Mouse (Mus musculus): ENCODE measurements around the gene Tgtp2. TPM values are rescaled to one million over a fixed set of nuclear protein-coding genes. Genes with fewer than 3 reads are reported as not detected.
A peak's percentile ranks its signal among the peaks of the same experiment; 100 is the strongest.
"Not testable (repeated sequence)": the region's sequence is repeated elsewhere in the genome, so short reads cannot be mapped to it uniquely, and the experiment has no call there.

The Tgtp2 gene
- polyA plus RNA-seq (2015; fragmentation: Nextera tagmentation; extraction: Ambion mirVana): 0.09 TPM in 1 of 2 replicates, not detected in the other

- WGBS: 87% methylated on average over 5 of the region's 5 CpGs
- not testable (repeated sequence) for H3K9me3 ChIP-seq (ENCODE audit: control insufficient read depth, low read length); H3K4me1 ChIP-seq (ENCODE audit: control insufficient read depth, insufficient read depth, low read depth, low read length)
Measured at GRCm38 (mm10) chr11:49063713-49064469, at the start of gene Tgtp2. TSS of gene Tgtp2 (minus strand) at chr11:49064206.

GRCm38 (mm10) chr11:49112624-49113219 is 48.7 kb upstream of the Tgtp2 start:
- WGBS: 88% methylated on average over 6 of the region's 6 CpGs
- Histone ChIP-seq H3K9ac (ENCODE audit: low read depth, low read length) (no peak overlapping the region), H3K27ac (ENCODE audit: low read depth, low read length) (no peak overlapping the region), H3K36me3 (ENCODE audit: control insufficient read depth, insufficient read depth, low read length) (no peaks in the 10 kb centered on the region), H3K27me3 (replicated peaks; ENCODE audit: control insufficient read depth, insufficient read depth, low read length) (no peaks in the 10 kb centered on the region), H3K4me3 (ENCODE audit: low read length) (no peak overlapping the region), H3K4me1 (ENCODE audit: control insufficient read depth, insufficient read depth, low read depth, low read length) (no peaks in the 10 kb centered on the region), H3K4me2 (ENCODE audit: low read length) (no peak overlapping the region), H3K9me3 (ENCODE audit: control insufficient read depth, low read length) (no peaks in the 10 kb centered on the region)
- no peak for ATAC-seq

More at GRCm38 (mm10) chr11:49063713-49064469, at the start of gene Tgtp2:
- not testable (repeated sequence) for H3K4me3 ChIP-seq (ENCODE audit: low read length); ATAC-seq; H3K27ac ChIP-seq (ENCODE audit: low read depth, low read length); H3K4me2 ChIP-seq (ENCODE audit: low read length); H3K9ac ChIP-seq (ENCODE audit: low read depth, low read length); H3K36me3 ChIP-seq (ENCODE audit: control insufficient read depth, insufficient read depth, low read length); H3K27me3 ChIP-seq (replicated peaks; ENCODE audit: control insufficient read depth, insufficient read depth, low read length)

- Histone ChIP-seq H3K27me3 (replicated peaks; ENCODE audit: control insufficient read depth, insufficient read depth, low read length) (no peaks in the 10 kb centered on the region), H3K9me3 (ENCODE audit: control insufficient read depth, low read length) (no peaks in the 10 kb centered on the region), H3K4me3 (ENCODE audit: low read length) (no peak overlapping the region), H3K4me1 (ENCODE audit: control insufficient read depth, insufficient read depth, low read depth, low read length) (no peaks in the 10 kb centered on the region), H3K9ac (ENCODE audit: low read depth, low read length) (no peak overlapping the region), H3K27ac (ENCODE audit: low read depth, low read length) (no peak overlapping the region), H3K4me2 (ENCODE audit: low read length) (no peak overlapping the region), H3K36me3 (ENCODE audit: control insufficient read depth, insufficient read depth, low read length) (no peaks in the 10 kb centered on the region)
- no peak for ATAC-seq
- WGBS: 80% methylated on average over 1 of the region's 1 CpGs
Measured at GRCm38 (mm10) chr11:49111000-49111399, 47.0 kb upstream of the Tgtp2 start.

GRCm38 (mm10) chr11:49108833-49109232 is 44.8 kb upstream of the Tgtp2 start:
- H3K9ac ChIP-seq (ENCODE audit: low read depth, low read length): no peak overlapping the region
- H3K36me3 ChIP-seq (ENCODE audit: control insufficient read depth, insufficient read depth, low read length): no peaks in the 10 kb centered on the region
- no peaks in the 10 kb centered on the region for H3K4me1 ChIP-seq (ENCODE audit: control insufficient read depth, insufficient read depth, low read depth, low read length)
- H3K27ac ChIP-seq (ENCODE audit: low read depth, low read length): no peak overlapping the region
- H3K4me2 ChIP-seq (ENCODE audit: low read length): no peak overlapping the region
- no peak overlapping the region for H3K4me3 ChIP-seq (ENCODE audit: low read length)
- H3K27me3 ChIP-seq (replicated peaks; ENCODE audit: control insufficient read depth, insufficient read depth, low read length): no peaks in the 10 kb centered on the region
- no peaks in the 10 kb centered on the region for H3K9me3 ChIP-seq (ENCODE audit: control insufficient read depth, low read length)
- no peak for ATAC-seq
- WGBS: 69% methylated on average over 1 of the region's 1 CpGs

- no peak for ATAC-seq
- no peak overlapping the region for H3K4me3 ChIP-seq (ENCODE audit: low read length)
- H3K4me1 ChIP-seq (ENCODE audit: control insufficient read depth, insufficient read depth, low read depth, low read length): no peaks in the 10 kb centered on the region
- H3K9me3 ChIP-seq (ENCODE audit: control insufficient read depth, low read length): no peaks in the 10 kb centered on the region
- no peak overlapping the region for H3K9ac ChIP-seq (ENCODE audit: low read depth, low read length)
- WGBS: 77% methylated on average over 10 of the region's 10 CpGs
- no peak overlapping the region for H3K27ac ChIP-seq (ENCODE audit: low read depth, low read length)
- H3K4me2 ChIP-seq (ENCODE audit: low read length): no peak overlapping the region
- no peaks in the 10 kb centered on the region for H3K27me3 ChIP-seq (replicated peaks; ENCODE audit: control insufficient read depth, insufficient read depth, low read length)
- no peaks in the 10 kb centered on the region for H3K36me3 ChIP-seq (ENCODE audit: control insufficient read depth, insufficient read depth, low read length)
Measured at GRCm38 (mm10) chr11:49107650-49108537, 43.9 kb upstream of the Tgtp2 start.

- Histone ChIP-seq H3K36me3 (ENCODE audit: control insufficient read depth, insufficient read depth, low read length) (no peaks in the 10 kb centered on the region), H3K27me3 (replicated peaks; ENCODE audit: control insufficient read depth, insufficient read depth, low read length) (no peaks in the 10 kb centered on the region), H3K4me3 (ENCODE audit: low read length) (no peak overlapping the region), H3K9me3 (ENCODE audit: control insufficient read depth, low read length) (no peaks in the 10 kb centered on the region), H3K9ac (ENCODE audit: low read depth, low read length) (no peak overlapping the region), H3K27ac (ENCODE audit: low read depth, low read length) (no peak overlapping the region), H3K4me1 (ENCODE audit: control insufficient read depth, insufficient read depth, low read depth, low read length) (no peaks in the 10 kb centered on the region), H3K4me2 (ENCODE audit: low read length) (no peak overlapping the region)
- 58% methylated on average over 1 of the region's 1 CpGs for WGBS
- no peak for ATAC-seq
Measured at GRCm38 (mm10) chr11:49105752-49106151, 41.7 kb upstream of the Tgtp2 start.

GRCm38 (mm10) chr11:49103047-49103693 is 39.2 kb upstream of the Tgtp2 start:
- Histone ChIP-seq H3K9ac (ENCODE audit: low read depth, low read length) (no peak overlapping the region), H3K27ac (ENCODE audit: low read depth, low read length) (no peak overlapping the region), H3K4me1 (ENCODE audit: control insufficient read depth, insufficient read depth, low read depth, low read length) (no peaks in the 10 kb centered on the region), H3K4me2 (ENCODE audit: low read length) (no peak overlapping the region), H3K4me3 (ENCODE audit: low read length) (no peak overlapping the region), H3K9me3 (ENCODE audit: control insufficient read depth, low read length) (no peaks in the 10 kb centered on the region), H3K36me3 (ENCODE audit: control insufficient read depth, insufficient read depth, low read length) (no peaks in the 10 kb centered on the region), H3K27me3 (replicated peaks; ENCODE audit: control insufficient read depth, insufficient read depth, low read length) (no peaks in the 10 kb centered on the region)
- peak; percentile 85 for ATAC-seq
- WGBS: 19% methylated on average over 8 of the region's 8 CpGs

GRCm38 (mm10) chr11:49101500-49101899 is 37.5 kb upstream of the Tgtp2 start:
- no peak overlapping the region for H3K4me3 ChIP-seq (ENCODE audit: low read length)
- WGBS: 64% methylated on average over 5 of the region's 5 CpGs

More at GRCm38 (mm10) chr11:49101500-49101899, 37.5 kb upstream of the Tgtp2 start:
- Histone ChIP-seq H3K36me3 (ENCODE audit: control insufficient read depth, insufficient read depth, low read length) (no peaks in the 10 kb centered on the region), H3K9ac (ENCODE audit: low read depth, low read length) (no peak overlapping the region), H3K27ac (ENCODE audit: low read depth, low read length) (no peak overlapping the region), H3K9me3 (ENCODE audit: control insufficient read depth, low read length) (no peaks in the 10 kb centered on the region), H3K4me2 (ENCODE audit: low read length) (no peak overlapping the region), H3K4me1 (ENCODE audit: control insufficient read depth, insufficient read depth, low read depth, low read length) (no peaks in the 10 kb centered on the region), H3K27me3 (replicated peaks; ENCODE audit: control insufficient read depth, insufficient read depth, low read length) (no peaks in the 10 kb centered on the region)
- no peak for ATAC-seq

All from hindbrain, embryonic 16.5 days (tissue).